Mouse (Mus musculus) CH12.LX (cell line): ENCODE data around the gene Hist1h2ae. TPM values are rescaled to one million over a fixed set of nuclear protein-coding genes. Genes with fewer than 3 reads are reported as not detected.
"Not testable (repeated sequence)": the region's sequence is repeated elsewhere in the genome, so short reads cannot be mapped to it uniquely, and the experiment has no call there.

Experiments used
- DNase-seq: peaks from one replicate; pipeline ENCODE4 v3.0.0-alpha.2; 2013; ENCODE audit errors: extremely low read depth
- H3K27ac ChIP-seq: 2 replicates; pipeline ENCODE4 v1.5.1; 2012; ENCODE audit warnings: low read depth, mild to moderate bottlenecking, control low read depth, moderate library complexity; ENCODE audit not compliant: insufficient read depth
- H3K27me3 ChIP-seq: replicated peaks from 2 replicates; pipeline ENCODE3; 2012; ENCODE audit warnings: inconsistent platforms
- H3K36me3 ChIP-seq, 2 experiments: replicated peaks in 1 of 2; 2 replicates each; pipeline versions ENCODE3 to v1.6.1; 2012; ENCODE audit warnings: inconsistent platforms in 1 of 2, low read length in 1 of 2, mild to moderate bottlenecking in 1 of 2, mixed read lengths in 1 of 2, moderate library complexity in 1 of 2; ENCODE audit not compliant: control insufficient read depth in 1 of 2, insufficient read depth in 1 of 2
- H3K4me1 ChIP-seq, 2 experiments: 2 replicates each; pipeline ENCODE4 v1.6.1; 2012; ENCODE audit warnings: inconsistent platforms in 1 of 2, moderate library complexity in 1 of 2; ENCODE audit not compliant: insufficient read depth in 2 of 2, control insufficient read depth in 1 of 2
- H3K4me2 ChIP-seq: 2 replicates; pipeline ENCODE4 v1.6.1; 2012; ENCODE audit warnings: low read depth, mild to moderate bottlenecking, control low read depth; ENCODE audit not compliant: poor library complexity, insufficient read depth, severe bottlenecking
- H3K4me3 ChIP-seq, 3 experiments: fragments of 150-350 bp in 1 of 3; sonication (generic) in 1 of 3; replicated peaks in 1 of 3; 2 replicates each; pipeline versions ENCODE3 to v1.5.1; 2011 to 2012; ENCODE audit warnings: low read depth in 2 of 3, low read length in 2 of 3, mild to moderate bottlenecking in 2 of 3, moderate library complexity in 2 of 3, control low read depth in 1 of 3, improper control_type of control experiment in 1 of 3, inconsistent platforms in 1 of 3, mixed read lengths in 1 of 3; ENCODE audit not compliant: poor library complexity in 1 of 3
- H3K79me2 ChIP-seq: replicated peaks from 2 replicates; pipeline ENCODE4 v1.6.1; 2012; ENCODE audit warnings: mild to moderate bottlenecking, moderate library complexity; ENCODE audit not compliant: control insufficient read depth, poor library complexity, insufficient read depth, severe bottlenecking; ENCODE audit errors: extremely low read depth
- H3K9ac ChIP-seq: 2 replicates; pipeline ENCODE4 v1.6.1; 2012; ENCODE audit warnings: low read depth, mild to moderate bottlenecking, control low read depth, moderate library complexity; ENCODE audit not compliant: insufficient read depth
- H3K9me3 ChIP-seq: replicated peaks from 2 replicates; pipeline ENCODE3; 2012; ENCODE audit warnings: low read length, inconsistent platforms, mixed read lengths
- CHD2 ChIP-seq: IDR thresholded peaks from 2 replicates; pipeline ENCODE4 v1.6.1; 2011; ENCODE audit warnings: low read length, improper control_type of control experiment
- E2F4 ChIP-seq: IDR thresholded peaks from 2 replicates; pipeline ENCODE4 v1.6.1; 2011; ENCODE audit warnings: low read depth, low read length, improper control_type of control experiment; ENCODE audit not compliant: insufficient replicate concordance
- HCFC1 ChIP-seq: IDR thresholded peaks from 2 replicates; pipeline ENCODE4 v1.6.1; 2012; ENCODE audit warnings: low read depth, mild to moderate bottlenecking, inconsistent platforms, low read length, improper control_type of control experiment
- MAZ ChIP-seq: IDR thresholded peaks from 2 replicates; pipeline ENCODE4 v1.6.1; 2012; ENCODE audit warnings: low read depth, mild to moderate bottlenecking, inconsistent platforms, low read length, improper control_type of control experiment, moderate library complexity
- MXI1 ChIP-seq: IDR thresholded peaks from 2 replicates; pipeline ENCODE4 v1.6.1; 2011; ENCODE audit warnings: mild to moderate bottlenecking, low read depth, low read length, improper control_type of control experiment
- NELFE ChIP-seq: IDR thresholded peaks from 2 replicates; pipeline ENCODE4 v1.6.1; 2011; ENCODE audit warnings: low read depth, low read length, improper control_type of control experiment
- NRF1 ChIP-seq: IDR thresholded peaks from 2 replicates; pipeline ENCODE4 v1.6.1; 2014; ENCODE audit warnings: low read depth, mild to moderate bottlenecking, inconsistent platforms, low read length, improper control_type of control experiment, moderate library complexity
- POLR2A ChIP-seq: IDR thresholded peaks from 2 replicates; pipeline ENCODE4 v1.6.1; 2011; ENCODE audit warnings: low read depth, mild to moderate bottlenecking, improper control_type of control experiment, low read length
- POLR2AphosphoS2 ChIP-seq: IDR thresholded peaks from 2 replicates; pipeline ENCODE4 v1.6.1; 2011; ENCODE audit warnings: low read depth, low read length, improper control_type of control experiment
- RCOR1 ChIP-seq: conservative IDR thresholded peaks from 2 replicates; pipeline ENCODE4 v1.6.1; 2012; ENCODE audit warnings: low read depth, mild to moderate bottlenecking, inconsistent platforms, low read length, improper control_type of control experiment
- SIN3A ChIP-seq: IDR thresholded peaks from 2 replicates; pipeline ENCODE4 v1.6.1; 2012; ENCODE audit warnings: low read length, improper control_type of control experiment, inconsistent platforms
- TBP ChIP-seq: conservative IDR thresholded peaks from 2 replicates; pipeline ENCODE4 v1.6.1; 2011; ENCODE audit warnings: low read depth, low read length, improper control_type of control experiment
- TCF12 ChIP-seq: IDR thresholded peaks from 2 replicates; pipeline ENCODE4 v1.6.1; 2014; ENCODE audit warnings: low read depth, mild to moderate bottlenecking, inconsistent platforms, low read length, improper control_type of control experiment
- UBTF ChIP-seq: IDR thresholded peaks from 2 replicates; pipeline ENCODE4 v1.6.1; 2012; ENCODE audit warnings: low read depth, mild to moderate bottlenecking, inconsistent platforms, low read length, improper control_type of control experiment, moderate library complexity
- USF2 ChIP-seq: conservative IDR thresholded peaks from 2 replicates; pipeline ENCODE4 v1.6.1; 2011; ENCODE audit warnings: low read depth, low read length, improper control_type of control experiment
- ZC3H11A ChIP-seq: IDR thresholded peaks from 2 replicates; pipeline ENCODE4 v1.6.1; 2012; ENCODE audit warnings: low read depth, mild to moderate bottlenecking, inconsistent platforms, low read length, improper control_type of control experiment
- ZMIZ1 ChIP-seq: IDR thresholded peaks from 2 replicates; pipeline ENCODE4 v1.6.1; 2012; ENCODE audit warnings: low read depth, mild to moderate bottlenecking, inconsistent platforms, low read length, improper control_type of control experiment
- ZNF384 ChIP-seq: IDR thresholded peaks from 2 replicates; pipeline ENCODE4 v1.6.1; 2012; ENCODE audit warnings: low read depth, low read length, improper control_type of control experiment, inconsistent platforms
- dilution Hi-C: fragments of 300-500 bp; cut with MboI; formaldehyde crosslinking; loops from 2 replicates; pipeline ENCODE4 v1.14.3; 2020; ENCODE audit warnings: low sequenced_read_pairs; ENCODE audit not compliant: extremely low pct_unique_long_range_greater_than_20kb, extremely low pct_ligation_motif_present
- in situ Hi-C: fragments of 300-500 bp; cut with MboI; formaldehyde crosslinking; loops from 3 replicates; pipeline ENCODE4 v1.14.3; 2019; ENCODE audit warnings: low sequenced_read_pairs, low pct_ligation_motif_present, low pct_unique_long_range_greater_than_20kb, mixed read lengths
- polyA plus RNA-seq: library from polyadenylated mRNA; unstranded; fragments of >175 nt; gene quantifications from 2 replicates; pipeline ENCODE4 v1.2.1, GENCODE M21; 2012; ENCODE audit warnings: low read depth; ENCODE audit not compliant: insufficient read length
- total RNA-seq, 2 experiments: library from RNA; depleted of rRNA; stranded (reverse); fragments of 300-350 nt in 1 of 2; fragments of >200 nt in 1 of 2; gene quantifications; 2 replicates each; pipeline ENCODE4 v1.2.3; 2012 to 2014

Hist1h2ae gene
- total and polyA plus RNA-seq, 3 experiments: 3.5 to 648 (median 16.3) TPM

- H3K9ac ChIP-seq: peak overlapping the region; percentile 94
- in situ Hi-C loops: no loop called here
- H3K36me3 ChIP-seq: no peaks in the 10 kb centered on the region
- TF ChIP-seq ZC3H11A (no peak), TBP (0 out of 2 replicates have a peak, but pooled peaks have one; percentile 16), E2F4 (peak; percentile 93; the same call in 1 of the 2 replicates), TCF12 (no peak), ZMIZ1 (no peak), MAZ (no peak), ZNF384 (peak; percentile 92)
- TF ChIP-seq, all 38 proteins: peak for 3
- no peak for DNase-seq
- peaks cover 3 to 47% of the 10 kb centered on the region in 2 experiments for H3K4me1 ChIP-seq
- peak overlapping the region; percentile 0 to 33 (median 32) for H3K4me3 ChIP-seq
- H3K4me2 ChIP-seq: peak overlapping the region; percentile 97
- no peaks in the 10 kb centered on the region for H3K9me3 ChIP-seq
- no peaks in the 10 kb centered on the region for H3K79me2 ChIP-seq
- peak overlapping the region; percentile 74 for H3K27ac ChIP-seq
- dilution Hi-C loops: no loop called here
- no peaks in the 10 kb centered on the region for H3K27me3 ChIP-seq
Observed at GRCm38 (mm10) chr13:23586099-23586939, 15.3 kb upstream of the Hist1h2ae start.

- H3K79me2 ChIP-seq, dilution Hi-C loops, H3K36me3 ChIP-seq, H3K27me3 ChIP-seq, H3K9me3 ChIP-seq, in situ Hi-C loops: not testable (repeated sequence)
- Histone ChIP-seq H3K4me3 (peak overlapping the region; percentile 23 to 47 (median 45)), H3K4me2 (peak overlapping the region; percentile 96), H3K27ac (peak overlapping the region; percentile 94), H3K4me1 (peaks cover 3 to 47% of the 10 kb centered on the region in 2 experiments), H3K9ac (peak overlapping the region; percentile 98)
- peak; percentile 3; the same call in 1 of the 2 replicates for TF ChIP-seq USF2
- 0 out of 2 replicates have a peak, but pooled peaks have one; percentile 30 for TF ChIP-seq RCOR1
- peak; percentile 99 for TF ChIP-seq TBP
- peak; percentile 97 for TF ChIP-seq POLR2A
- TF ChIP-seq CHD2: peak; percentile 92
- TF ChIP-seq MXI1: 0 out of 2 replicates have a peak, but pooled peaks have one; percentile 47
- peak; percentile 60; the same call in 1 of the 2 replicates for TF ChIP-seq SIN3A
- TF ChIP-seq NELFE: peak; percentile 99
- TF ChIP-seq POLR2AphosphoS2: peak; percentile 97
- peak; percentile 63; the same call in 1 of the 2 replicates for TF ChIP-seq NRF1
- TF ChIP-seq TCF12: peak; percentile 88
- TF ChIP-seq UBTF: peak; percentile 94; the same call in 1 of the 2 replicates
- peak; percentile 99 for TF ChIP-seq ZMIZ1
- peak; percentile 48; the same call in 1 of the 2 replicates for TF ChIP-seq HCFC1
- DNase-seq: peak; percentile 93
Observed at GRCm38 (mm10) chr13:23585442-23586098, 14.6 kb upstream of the Hist1h2ae start.
